Mouse (Mus musculus) fibroblast of lung, adult 2 months (primary cell): ENCODE measurements around the gene Fxr2.
"Not testable (repeated sequence)": the region's sequence is repeated elsewhere in the genome, so short reads cannot be mapped to it uniquely, and the experiment has no call there.

Experiments
- DNase-seq: peaks from one replicate; pipeline ENCODE4 v3.0.0-alpha.2; 2011; ENCODE audit warnings: low read depth

The Fxr2 gene

DNA sequence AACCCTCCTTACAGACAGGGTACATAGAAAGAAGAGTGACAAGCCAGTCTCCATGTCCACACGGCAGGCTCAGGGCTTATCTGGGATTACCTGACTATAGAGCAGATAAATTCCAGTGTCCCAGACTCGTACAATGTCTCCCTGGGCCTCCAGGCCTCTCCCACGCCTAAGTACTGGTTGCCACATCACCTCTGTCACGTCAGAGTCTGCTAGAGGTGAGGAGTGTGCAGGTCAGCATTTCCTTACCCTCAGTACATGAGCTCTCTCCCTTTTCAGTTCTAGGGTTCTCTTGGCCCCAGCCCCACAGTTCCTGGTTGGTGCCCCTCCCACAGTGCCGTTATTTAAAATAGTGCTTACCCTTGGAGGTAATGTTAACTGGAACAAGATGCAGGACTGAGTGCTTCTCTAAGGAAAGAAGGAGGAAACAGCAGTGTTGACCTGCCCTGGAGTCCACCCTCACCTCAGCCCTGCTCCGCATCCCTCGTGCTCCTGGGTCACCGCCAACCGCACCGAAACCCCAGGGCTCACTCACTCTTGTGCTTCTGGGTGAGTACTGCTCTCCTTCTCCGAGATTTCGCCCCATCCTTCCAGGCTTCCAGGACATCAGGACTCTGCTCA, 51.4 kb downstream of the Fxr2 start:
- DNase-seq: no peak

DNA sequence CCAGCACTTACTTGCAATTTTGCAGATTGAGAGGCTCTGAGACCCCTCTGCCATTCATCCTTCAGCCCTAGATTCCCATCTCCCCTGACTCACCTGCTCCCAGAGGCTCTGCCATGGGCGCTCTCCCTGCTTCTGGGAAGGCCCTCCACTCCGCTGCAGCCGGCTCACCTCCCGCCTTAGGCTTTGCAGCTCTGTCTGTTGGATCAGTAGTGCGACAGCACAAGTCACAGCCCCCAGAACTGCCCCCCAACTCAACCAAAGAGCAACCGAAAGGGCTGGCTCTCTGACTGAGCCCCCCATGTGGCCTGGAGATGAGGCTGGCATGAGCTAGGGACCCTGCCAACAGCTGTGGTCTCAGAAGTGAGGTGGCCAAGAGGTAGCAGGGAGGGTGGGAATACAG, 52.1 kb downstream of the Fxr2 start:
- DNase-seq: no peak

- DNase-seq: peak; percentile 88
Measured at GRCm38 (mm10) chr11:69685526-69686148, 52.8 kb downstream of the Fxr2 start, which contains the start of gene Tnfsf13. Gene Tnfsf13 (minus strand): TSS chr11:69685784.

DNA sequence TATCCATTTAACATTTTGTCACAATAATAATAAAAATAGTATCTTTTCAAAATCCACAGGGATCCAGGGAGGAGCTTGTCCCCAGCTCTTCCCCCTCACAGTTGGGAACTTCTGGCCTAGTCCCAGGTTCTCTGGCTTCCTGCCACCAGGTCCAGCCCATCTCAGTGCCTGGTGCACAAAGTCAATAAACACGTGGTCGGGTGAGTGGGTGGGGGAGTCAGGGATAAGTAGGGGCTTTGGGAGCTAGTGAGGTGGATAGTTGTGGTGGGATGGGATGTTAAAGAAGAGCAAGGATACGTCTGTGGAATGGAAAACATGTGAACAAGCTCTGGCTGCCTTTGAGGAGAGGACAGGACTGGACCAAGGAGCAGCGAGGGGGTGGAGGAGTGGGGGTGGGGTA, 53.6 kb downstream of the Fxr2 start:
- no peak for DNase-seq

GRCm38 (mm10) chr11:69687061-69687460, 54.3 kb downstream of the Fxr2 start:
- DNase-seq: no peak

DNA sequence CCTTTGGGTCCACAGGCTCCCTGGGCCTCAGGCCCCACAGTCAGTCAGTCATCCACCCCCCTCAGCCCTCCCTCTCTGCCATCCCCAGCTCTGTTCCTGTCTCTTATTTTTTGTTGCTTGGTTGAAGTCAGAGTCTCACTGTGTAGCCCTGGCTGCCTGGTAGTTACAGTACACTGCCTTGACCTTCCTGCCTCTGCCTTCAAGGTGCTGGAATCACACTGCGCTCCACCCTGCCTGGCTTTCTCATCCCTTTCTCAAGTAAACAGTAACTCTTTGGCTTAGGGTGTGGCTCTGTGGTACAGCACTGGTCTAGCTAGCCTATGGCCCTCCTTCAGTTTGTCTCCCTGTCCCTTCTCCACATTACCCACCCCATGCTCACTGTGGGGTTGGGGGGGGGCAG, 57.1 kb downstream of the Fxr2 start:
- no peak for DNase-seq

DNA sequence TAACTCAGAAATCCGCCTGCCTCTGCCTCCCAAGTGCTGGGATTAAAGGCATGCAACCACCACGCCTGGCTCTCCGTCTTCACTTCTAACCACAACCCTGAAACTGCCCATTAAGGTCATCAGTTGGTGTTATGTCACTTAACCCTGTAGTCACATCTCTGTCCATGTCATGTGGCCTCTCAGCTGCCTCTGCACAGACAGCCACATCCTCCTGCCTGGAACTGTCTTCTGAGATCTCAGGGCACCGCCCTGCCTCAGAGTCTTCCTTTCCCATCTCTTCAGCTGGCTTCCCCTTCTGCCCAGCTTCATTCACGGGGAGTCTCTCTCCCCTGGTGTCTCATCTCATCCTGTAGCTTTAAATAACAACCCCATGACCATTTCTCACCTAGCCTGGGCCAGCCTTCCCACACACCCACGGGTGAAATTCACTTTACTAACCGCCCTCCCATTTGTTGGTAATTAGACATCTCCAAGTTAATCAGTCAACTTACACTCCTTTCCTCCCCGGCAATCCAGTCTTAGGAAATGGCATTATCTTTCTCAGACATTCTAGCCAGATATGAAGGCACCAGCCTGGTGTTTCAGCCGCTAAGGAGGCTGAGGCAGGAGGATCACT, 59.5 kb downstream of the Fxr2 start:
- DNase-seq: no peak

DNA sequence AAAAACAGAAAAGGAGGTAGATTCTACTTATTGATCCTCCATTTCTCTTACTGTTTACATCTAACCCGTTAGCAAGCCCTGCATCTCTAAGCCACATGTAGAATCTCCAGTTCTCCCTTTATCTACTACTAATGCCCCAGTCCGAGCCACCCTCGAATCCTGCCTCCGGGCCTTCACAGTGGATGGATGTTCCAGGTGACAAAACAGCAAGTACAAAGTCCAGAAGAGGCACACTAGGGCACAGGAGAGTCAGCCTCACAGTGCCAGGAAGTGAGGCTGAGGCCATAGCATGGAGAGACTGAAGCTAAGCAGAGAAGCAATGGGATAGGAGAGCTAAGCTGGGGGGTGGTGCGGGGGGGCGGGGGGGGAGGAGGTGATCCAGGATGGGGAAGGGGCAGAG, 60.1 kb downstream of the Fxr2 start:
- no peak for DNase-seq

- DNase-seq: no peak
Measured at GRCm38 (mm10) chr11:69693421-69693965, 60.7 kb downstream of the Fxr2 start.

DNA sequence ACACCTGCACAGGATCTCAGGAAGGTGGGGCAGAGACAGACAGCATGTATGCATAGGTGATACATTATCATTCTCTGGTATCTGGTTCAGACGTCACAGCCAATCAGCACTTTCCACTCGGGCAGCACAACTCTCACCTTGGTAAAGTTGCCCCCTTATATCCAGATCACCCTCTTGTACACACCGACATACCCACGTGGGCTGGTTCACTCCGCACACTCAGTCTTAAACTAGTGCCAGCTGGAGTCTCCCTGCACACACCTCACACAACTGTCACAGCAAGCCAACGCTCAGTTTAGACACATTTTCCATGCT, 62.2 kb downstream of the Fxr2 start:
- DNase-seq: no peak

DNA sequence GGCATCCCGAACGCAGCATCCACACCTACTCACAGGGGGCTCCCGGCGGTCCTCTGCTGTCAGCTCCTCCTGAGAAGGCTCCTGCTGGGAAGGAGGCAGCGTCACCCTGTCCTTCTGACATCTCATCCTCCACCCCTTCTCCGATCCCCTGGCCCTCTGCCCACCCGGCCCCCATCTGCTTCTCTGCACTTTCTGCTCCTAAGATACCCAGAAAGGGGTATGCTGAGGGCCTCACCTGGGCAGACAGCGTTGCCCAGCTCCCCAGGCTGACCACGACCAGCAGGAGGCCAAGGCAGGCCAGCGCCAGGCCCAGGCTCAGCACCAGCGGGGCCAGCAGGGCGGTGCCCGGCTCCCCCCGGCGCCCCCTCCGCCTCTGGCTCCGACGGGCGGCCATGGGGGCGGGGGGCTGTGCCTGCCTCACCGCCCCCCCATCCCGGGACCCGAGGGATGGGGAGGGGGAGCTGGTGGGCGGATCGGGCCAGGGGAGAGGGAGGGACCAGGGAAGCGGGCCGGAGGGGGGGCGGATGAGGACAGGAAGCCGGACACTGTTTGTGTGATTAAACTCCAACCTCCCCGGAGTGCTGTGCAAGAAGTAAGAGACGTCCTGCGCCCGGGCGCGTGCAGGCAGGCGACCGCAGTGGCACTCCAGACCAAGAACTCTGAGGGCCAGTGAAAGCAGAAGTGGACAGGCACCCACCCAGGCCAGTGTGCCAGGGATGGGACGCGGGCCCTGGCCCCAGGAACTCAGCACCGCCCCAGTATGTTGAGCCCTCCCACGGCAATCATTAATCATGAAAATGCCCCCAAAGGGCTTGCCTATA, 62.8 kb downstream of the Fxr2 start, which contains the start of the genes Tnfsf12 and Tnfsfm13:
TSS of gene Tnfsf12 (minus strand) at position 489 of the 821 bp plus-strand sequence.
TSS of gene Tnfsfm13 (minus strand) at position 738 of the 821 bp plus-strand sequence.
- no peak for DNase-seq

- DNase-seq: no peak
Measured at GRCm38 (mm10) chr11:69697396-69697795, 64.6 kb downstream of the Fxr2 start.

GRCm38 (mm10) chr11:69698574-69698973, 65.8 kb downstream of the Fxr2 start:
- DNase-seq: no peak

GRCm38 (mm10) chr11:69699595-69699994, 66.8 kb downstream of the Fxr2 start:
- no peak for DNase-seq

DNA sequence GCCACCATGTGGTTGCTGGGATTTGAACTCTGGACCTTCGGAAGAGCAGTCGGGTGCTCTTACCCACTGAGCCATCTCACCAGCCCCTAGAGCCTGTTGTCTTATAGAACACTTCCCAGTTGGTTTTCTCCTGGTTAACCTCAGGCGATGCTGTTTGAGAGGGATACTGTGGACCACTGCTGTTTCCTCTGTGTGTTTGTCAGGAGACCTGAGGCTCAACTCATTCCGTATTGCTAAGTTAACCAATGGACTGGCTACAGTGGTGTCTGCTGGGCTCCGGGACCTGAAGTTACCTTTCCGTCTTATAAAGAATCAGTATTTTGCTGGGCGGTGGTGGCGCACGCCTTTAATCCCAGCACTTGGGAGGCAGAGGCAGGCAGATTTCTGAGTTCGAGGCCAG, 70.1 kb downstream of the Fxr2 start:
- DNase-seq: not testable (repeated sequence)
